ENCODE assay signal across 8 mouse cellular contexts in the genomic region with DNA sequence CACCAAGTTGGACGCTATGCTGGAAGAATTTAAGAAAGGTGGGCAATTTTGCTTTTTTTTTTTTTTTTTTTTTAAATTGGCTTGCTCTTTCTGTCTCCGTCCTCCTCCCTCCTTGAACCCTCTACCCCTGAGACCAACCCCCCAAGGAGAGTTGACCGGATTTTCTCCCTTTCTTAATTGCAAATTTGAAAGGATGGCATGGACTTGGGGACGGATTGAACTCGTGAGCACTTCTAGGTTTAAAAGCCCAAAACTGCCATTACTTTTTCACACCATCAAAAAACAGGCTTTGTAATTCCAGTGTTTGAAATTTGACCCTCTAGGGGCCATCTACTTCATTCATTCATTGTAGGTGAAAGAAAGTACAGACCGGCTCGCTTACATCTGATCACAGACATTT. TPM values are rescaled to one million over a fixed set of nuclear protein-coding genes. Genes with fewer than 3 reads are reported as not detected.
DNase-seq lines count a peak whose midpoint lies in the region; ATAC-seq and TF ChIP-seq lines count a peak whose summit lies in the region.

No protein-coding gene starts in this region.

- peaks cover 21% of the 10 kb centered on the region for H3K36me3 ChIP-seq in E14TG2a.4 (ENCODE audit: insufficient read depth, low read length)
- H3K36me3 ChIP-seq in forebrain, embryonic 12.5 days (replicated peaks): no peaks in the 10 kb centered on the region
- no peaks in the 10 kb centered on the region for H3K36me3 ChIP-seq in liver, embryonic 15.5 days (replicated peaks)

- H3K4me3 ChIP-seq in gastrocnemius, adult 2 months: peak overlapping the region; percentile 93
- peak overlapping the region; percentile 95 for H3K4me3 ChIP-seq in E14TG2a.4 (replicated peaks; ENCODE audit: low read length)
- H3K4me3 ChIP-seq in forebrain, embryonic 12.5 days (replicated peaks): peak overlapping the region; percentile 84
- H3K4me3 ChIP-seq in liver, embryonic 15.5 days (replicated peaks): peak overlapping the region; percentile 93

- peaks cover 62% of the 10 kb centered on the region for H3K4me1 ChIP-seq in E14TG2a.4 (replicated peaks; ENCODE audit: low read depth, low read length)
- peaks cover 38% of the 10 kb centered on the region for H3K4me1 ChIP-seq in forebrain, embryonic 12.5 days
- peaks cover 64% of the 10 kb centered on the region for H3K4me1 ChIP-seq in liver, embryonic 15.5 days (replicated peaks)

- DNase-seq in gastrocnemius, adult 2 months: no peak
- no peak for DNase-seq in gastrocnemius, postnatal 25 days
- no peak for DNase-seq in thymus, postnatal 0 days (ENCODE audit: low spot score)
- no peak for DNase-seq in left cerebral cortex, adult 8-10 months (ENCODE audit: low spot score in 2 of 2)
- no peak for DNase-seq in frontal cortex, adult 2 months (ENCODE audit: extremely low spot score in 1 of 2, low spot score in 1 of 2)

- TF ChIP-seq CTCF in gastrocnemius, adult 2 months (IDR thresholded peaks at IDR 0.05): no peak
- no peak for TF ChIP-seq CTCF in E14TG2a.4 (conservative IDR thresholded peaks at IDR 0.05; ENCODE audit: low read length)

- ATAC-seq in forebrain, embryonic 12.5 days (ENCODE audit: low FRiP score): no peak
- no peak for ATAC-seq in liver, embryonic 15.5 days (ENCODE audit: insufficient read depth)

- no peak overlapping the region for H3K27ac ChIP-seq in gastrocnemius, adult 2 months
- no peak overlapping the region for H3K27ac ChIP-seq in forebrain, embryonic 12.5 days
- no peak overlapping the region for H3K27ac ChIP-seq in liver, embryonic 15.5 days (replicated peaks)

- H3K9ac ChIP-seq in forebrain, embryonic 12.5 days: no peak overlapping the region
- H3K9ac ChIP-seq in liver, embryonic 15.5 days: peak overlapping the region; percentile 78

- 14% methylated on average over 7 of the region's 7 CpGs for WGBS in forebrain, embryonic 12.5 days
- WGBS in liver, embryonic 15.5 days (ENCODE audit: insufficient replicate concordance): 32% methylated on average over 7 of the region's 7 CpGs

- intact Hi-C loops in gastrocnemius, adult 2 months (cut with DNase I): no loop called here

- peak overlapping the region; percentile 96 for H3K4me2 ChIP-seq in forebrain, embryonic 12.5 days
- peak overlapping the region; percentile 99 for H3K4me2 ChIP-seq in liver, embryonic 15.5 days

- H3K27me3 ChIP-seq in E14TG2a.4 (ENCODE audit: insufficient read depth, low read length): peaks cover 21% of the 10 kb centered on the region
- peaks cover 40% of the 10 kb centered on the region for H3K27me3 ChIP-seq in forebrain, embryonic 12.5 days
- H3K27me3 ChIP-seq in liver, embryonic 15.5 days: peaks cover 37% of the 10 kb centered on the region

- H3K9me3 ChIP-seq in E14TG2a.4 (ENCODE audit: low read length): no peaks in the 10 kb centered on the region
- no peaks in the 10 kb centered on the region for H3K9me3 ChIP-seq in forebrain, embryonic 12.5 days
- H3K9me3 ChIP-seq in liver, embryonic 15.5 days (replicated peaks): no peaks in the 10 kb centered on the region

RNA-seq across cellular contexts. Expression of a gene that starts 2.0 kb away (rescaled TPM):
- total RNA-seq in gastrocnemius, adult 2 months (2021): 1 to 10 TPM; 2.7 to 3.6 TPM
- total RNA-seq in gastrocnemius, postnatal 25 days (2021): 1 to 10 TPM; 3.2 to 3.4 TPM
- polyA plus RNA-seq in forebrain, embryonic 12.5 days (2016; fragmentation: Nextera tagmentation; extraction: Ambion mirVana): 3.6 and 3.9 TPM in 2 replicates
- 1.7 and 2.0 TPM in 2 replicates for polyA plus RNA-seq in liver, embryonic 15.5 days (2015; fragmentation: Nextera tagmentation; extraction: Ambion mirVana)
- polyA plus RNA-seq in thymus, postnatal 0 days (2015; fragmentation: Nextera tagmentation; extraction: Ambion mirVana): 1.7 and 1.8 TPM in 2 replicates
- total RNA-seq in left cerebral cortex, adult 8-10 months (2022): 10 to 100 TPM; 35.0 to 47.0 (median 37.1) TPM
- 26.8 and 30.6 TPM in 2 replicates for polyA plus RNA-seq in frontal cortex, adult 2 months (2012; rRNA removed)

RNA-seq across cellular contexts. Expression of a gene that starts 56.1 kb away (rescaled TPM):
- 100 to 1,000 TPM in 1 of 2 experiments, 10 to 100 TPM in 1; 76.3 to 106 TPM for total RNA-seq in gastrocnemius, adult 2 months (2021)
- total RNA-seq in gastrocnemius, postnatal 25 days (2021): 10 to 100 TPM; 87.8 to 90.3 TPM
- 17.7 and 20.8 TPM in 2 replicates for polyA plus RNA-seq in forebrain, embryonic 12.5 days (2016; fragmentation: Nextera tagmentation; extraction: Ambion mirVana)
- polyA plus RNA-seq in liver, embryonic 15.5 days (2015; fragmentation: Nextera tagmentation; extraction: Ambion mirVana): 17.1 and 19.0 TPM in 2 replicates
- 30.7 and 31.8 TPM in 2 replicates for polyA plus RNA-seq in thymus, postnatal 0 days (2015; fragmentation: Nextera tagmentation; extraction: Ambion mirVana)
- 10 to 100 TPM; 31.3 to 38.3 (median 35.0) TPM for total RNA-seq in left cerebral cortex, adult 8-10 months (2022)
- polyA plus RNA-seq in frontal cortex, adult 2 months (2012; rRNA removed): 21.6 and 22.6 TPM in 2 replicates
